Mouse (Mus musculus) CH12.LX (cell line): ENCODE results near the gene Nek11. TPM values are rescaled to one million over a fixed set of nuclear protein-coding genes. Genes with fewer than 3 reads are reported as not detected.

Experiments
- DNase-seq: peaks from one replicate; pipeline ENCODE4 v3.0.0-alpha.2; 2013; ENCODE audit errors: extremely low read depth
- H3K27ac ChIP-seq: 2 replicates; pipeline ENCODE4 v1.5.1; 2012; ENCODE audit warnings: low read depth, mild to moderate bottlenecking, control low read depth, moderate library complexity; ENCODE audit not compliant: insufficient read depth
- H3K27me3 ChIP-seq: replicated peaks from 2 replicates; pipeline ENCODE3; 2012; ENCODE audit warnings: inconsistent platforms
- H3K36me3 ChIP-seq, 2 experiments: replicated peaks in 1 of 2; 2 replicates each; pipeline versions ENCODE3 to v1.6.1; 2012; ENCODE audit warnings: inconsistent platforms in 1 of 2, low read length in 1 of 2, mild to moderate bottlenecking in 1 of 2, mixed read lengths in 1 of 2, moderate library complexity in 1 of 2; ENCODE audit not compliant: control insufficient read depth in 1 of 2, insufficient read depth in 1 of 2
- H3K4me1 ChIP-seq, 2 experiments: 2 replicates each; pipeline ENCODE4 v1.6.1; 2012; ENCODE audit warnings: inconsistent platforms in 1 of 2, moderate library complexity in 1 of 2; ENCODE audit not compliant: insufficient read depth in 2 of 2, control insufficient read depth in 1 of 2
- H3K4me2 ChIP-seq: 2 replicates; pipeline ENCODE4 v1.6.1; 2012; ENCODE audit warnings: low read depth, mild to moderate bottlenecking, control low read depth; ENCODE audit not compliant: poor library complexity, insufficient read depth, severe bottlenecking
- H3K4me3 ChIP-seq, 3 experiments: fragments of 150-350 bp in 1 of 3; sonication (generic) in 1 of 3; replicated peaks in 1 of 3; 2 replicates each; pipeline versions ENCODE3 to v1.5.1; 2011 to 2012; ENCODE audit warnings: low read depth in 2 of 3, low read length in 2 of 3, mild to moderate bottlenecking in 2 of 3, moderate library complexity in 2 of 3, control low read depth in 1 of 3, improper control_type of control experiment in 1 of 3, inconsistent platforms in 1 of 3, mixed read lengths in 1 of 3; ENCODE audit not compliant: poor library complexity in 1 of 3
- H3K79me2 ChIP-seq: replicated peaks from 2 replicates; pipeline ENCODE4 v1.6.1; 2012; ENCODE audit warnings: mild to moderate bottlenecking, moderate library complexity; ENCODE audit not compliant: control insufficient read depth, poor library complexity, insufficient read depth, severe bottlenecking; ENCODE audit errors: extremely low read depth
- H3K9ac ChIP-seq: 2 replicates; pipeline ENCODE4 v1.6.1; 2012; ENCODE audit warnings: low read depth, mild to moderate bottlenecking, control low read depth, moderate library complexity; ENCODE audit not compliant: insufficient read depth
- H3K9me3 ChIP-seq: replicated peaks from 2 replicates; pipeline ENCODE3; 2012; ENCODE audit warnings: low read length, inconsistent platforms, mixed read lengths
- BHLHE40 ChIP-seq: IDR thresholded peaks from 2 replicates; pipeline ENCODE4 v1.6.1; 2011; ENCODE audit warnings: mild to moderate bottlenecking, low read depth, low read length, improper control_type of control experiment
- CHD2 ChIP-seq: IDR thresholded peaks from 2 replicates; pipeline ENCODE4 v1.6.1; 2011; ENCODE audit warnings: low read length, improper control_type of control experiment
- CTCF ChIP-seq, 2 experiments: IDR thresholded peaks in 1 of 2; conservative IDR thresholded peaks in 1 of 2; 2 replicates each; pipeline ENCODE4 v1.5.1; 2011 to 2012; ENCODE audit warnings: low read depth in 2 of 2, low read length in 2 of 2, improper control_type of control experiment in 1 of 2, inconsistent platforms in 1 of 2, mild to moderate bottlenecking in 1 of 2, moderate library complexity in 1 of 2
- E2F4 ChIP-seq: IDR thresholded peaks from 2 replicates; pipeline ENCODE4 v1.6.1; 2011; ENCODE audit warnings: low read depth, low read length, improper control_type of control experiment; ENCODE audit not compliant: insufficient replicate concordance
- ELF1 ChIP-seq: IDR thresholded peaks from 2 replicates; pipeline ENCODE4 v1.6.1; 2014; ENCODE audit warnings: low read depth, mild to moderate bottlenecking, inconsistent platforms, low read length, improper control_type of control experiment
- EP300 ChIP-seq: IDR thresholded peaks from 2 replicates; pipeline ENCODE4 v1.6.1; 2011; ENCODE audit warnings: low read length, improper control_type of control experiment
- ETS1 ChIP-seq: conservative IDR thresholded peaks from 2 replicates; pipeline ENCODE4 v1.6.1; 2012; ENCODE audit warnings: low read depth, mild to moderate bottlenecking, inconsistent platforms, low read length, improper control_type of control experiment, moderate library complexity
- GABPA ChIP-seq: IDR thresholded peaks from 2 replicates; pipeline ENCODE4 v1.6.1; 2012; ENCODE audit warnings: low read depth, low read length, improper control_type of control experiment, inconsistent platforms; ENCODE audit not compliant: insufficient replicate concordance
- IRF4 ChIP-seq: IDR thresholded peaks from 2 replicates; pipeline ENCODE4 v1.6.1; 2014; ENCODE audit warnings: low read depth, mild to moderate bottlenecking, inconsistent platforms, low read length, improper control_type of control experiment
- JUN ChIP-seq: IDR thresholded peaks from 2 replicates; pipeline ENCODE4 v1.6.1; 2011; ENCODE audit warnings: low read depth, mild to moderate bottlenecking, low read length, improper control_type of control experiment, moderate library complexity; ENCODE audit not compliant: insufficient read depth
- JUND ChIP-seq: conservative IDR thresholded peaks from 2 replicates; pipeline ENCODE4 v1.6.1; 2011; ENCODE audit warnings: low read depth, low read length, improper control_type of control experiment
- MAFK ChIP-seq: IDR thresholded peaks from 2 replicates; pipeline ENCODE4 v1.6.1; 2011; ENCODE audit warnings: low read length, improper control_type of control experiment; ENCODE audit not compliant: insufficient replicate concordance
- MAX ChIP-seq: IDR thresholded peaks from 2 replicates; pipeline ENCODE4 v1.6.1; 2011; ENCODE audit warnings: low read length, improper control_type of control experiment
- MAZ ChIP-seq: IDR thresholded peaks from 2 replicates; pipeline ENCODE4 v1.6.1; 2012; ENCODE audit warnings: low read depth, mild to moderate bottlenecking, inconsistent platforms, low read length, improper control_type of control experiment, moderate library complexity
- MEF2A ChIP-seq: IDR thresholded peaks from 2 replicates; pipeline ENCODE4 v1.6.1; 2014; ENCODE audit warnings: low read depth, mild to moderate bottlenecking, inconsistent platforms, low read length, improper control_type of control experiment, borderline replicate concordance
- MXI1 ChIP-seq: IDR thresholded peaks from 2 replicates; pipeline ENCODE4 v1.6.1; 2011; ENCODE audit warnings: mild to moderate bottlenecking, low read depth, low read length, improper control_type of control experiment
- MYC ChIP-seq: IDR thresholded peaks from 2 replicates; pipeline ENCODE4 v1.6.1; 2011; ENCODE audit warnings: low read depth, mild to moderate bottlenecking, improper control_type of control experiment, low read length
- NELFE ChIP-seq: IDR thresholded peaks from 2 replicates; pipeline ENCODE4 v1.6.1; 2011; ENCODE audit warnings: low read depth, low read length, improper control_type of control experiment
- NRF1 ChIP-seq: IDR thresholded peaks from 2 replicates; pipeline ENCODE4 v1.6.1; 2014; ENCODE audit warnings: low read depth, mild to moderate bottlenecking, inconsistent platforms, low read length, improper control_type of control experiment, moderate library complexity
- PAX5 ChIP-seq: IDR thresholded peaks from 2 replicates; pipeline ENCODE4 v1.6.1; 2012; ENCODE audit warnings: low read length, inconsistent platforms, mixed read lengths
- POLR2A ChIP-seq: IDR thresholded peaks from 2 replicates; pipeline ENCODE4 v1.6.1; 2011; ENCODE audit warnings: low read depth, mild to moderate bottlenecking, improper control_type of control experiment, low read length
- POLR2AphosphoS2 ChIP-seq: IDR thresholded peaks from 2 replicates; pipeline ENCODE4 v1.6.1; 2011; ENCODE audit warnings: low read depth, low read length, improper control_type of control experiment
- RAD21 ChIP-seq: IDR thresholded peaks from 2 replicates; pipeline ENCODE4 v1.6.1; 2011; ENCODE audit warnings: low read depth, mild to moderate bottlenecking, low read length, improper control_type of control experiment, moderate library complexity
- RCOR1 ChIP-seq: conservative IDR thresholded peaks from 2 replicates; pipeline ENCODE4 v1.6.1; 2012; ENCODE audit warnings: low read depth, mild to moderate bottlenecking, inconsistent platforms, low read length, improper control_type of control experiment
- SIN3A ChIP-seq: IDR thresholded peaks from 2 replicates; pipeline ENCODE4 v1.6.1; 2012; ENCODE audit warnings: low read length, improper control_type of control experiment, inconsistent platforms
- SMC3 ChIP-seq: IDR thresholded peaks from 2 replicates; pipeline ENCODE4 v1.6.1; 2011; ENCODE audit warnings: low read depth, low read length, improper control_type of control experiment
- TBP ChIP-seq: conservative IDR thresholded peaks from 2 replicates; pipeline ENCODE4 v1.6.1; 2011; ENCODE audit warnings: low read depth, low read length, improper control_type of control experiment
- TCF12 ChIP-seq: IDR thresholded peaks from 2 replicates; pipeline ENCODE4 v1.6.1; 2014; ENCODE audit warnings: low read depth, mild to moderate bottlenecking, inconsistent platforms, low read length, improper control_type of control experiment
- UBTF ChIP-seq: IDR thresholded peaks from 2 replicates; pipeline ENCODE4 v1.6.1; 2012; ENCODE audit warnings: low read depth, mild to moderate bottlenecking, inconsistent platforms, low read length, improper control_type of control experiment, moderate library complexity
- USF1 ChIP-seq: IDR thresholded peaks from 2 replicates; pipeline ENCODE4 v1.6.1; 2014; ENCODE audit warnings: low read depth, mild to moderate bottlenecking, inconsistent platforms, low read length, improper control_type of control experiment
- USF2 ChIP-seq: conservative IDR thresholded peaks from 2 replicates; pipeline ENCODE4 v1.6.1; 2011; ENCODE audit warnings: low read depth, low read length, improper control_type of control experiment
- ZC3H11A ChIP-seq: IDR thresholded peaks from 2 replicates; pipeline ENCODE4 v1.6.1; 2012; ENCODE audit warnings: low read depth, mild to moderate bottlenecking, inconsistent platforms, low read length, improper control_type of control experiment
- ZKSCAN1 ChIP-seq: IDR thresholded peaks from 2 replicates; pipeline ENCODE4 v1.6.1; 2012; ENCODE audit warnings: low read depth, inconsistent platforms, low read length, improper control_type of control experiment, borderline replicate concordance
- ZMIZ1 ChIP-seq: IDR thresholded peaks from 2 replicates; pipeline ENCODE4 v1.6.1; 2012; ENCODE audit warnings: low read depth, mild to moderate bottlenecking, inconsistent platforms, low read length, improper control_type of control experiment
- dilution Hi-C: fragments of 300-500 bp; cut with MboI; formaldehyde crosslinking; loops from 2 replicates; pipeline ENCODE4 v1.14.3; 2020; ENCODE audit warnings: low sequenced_read_pairs; ENCODE audit not compliant: extremely low pct_unique_long_range_greater_than_20kb, extremely low pct_ligation_motif_present
- in situ Hi-C: fragments of 300-500 bp; cut with MboI; formaldehyde crosslinking; loops from 3 replicates; pipeline ENCODE4 v1.14.3; 2019; ENCODE audit warnings: low sequenced_read_pairs, low pct_ligation_motif_present, low pct_unique_long_range_greater_than_20kb, mixed read lengths
- polyA plus RNA-seq: library from polyadenylated mRNA; unstranded; fragments of >175 nt; gene quantifications from 2 replicates; pipeline ENCODE4 v1.2.1, GENCODE M21; 2012; ENCODE audit warnings: low read depth; ENCODE audit not compliant: insufficient read length
- total RNA-seq, 2 experiments: library from RNA; depleted of rRNA; stranded (reverse); fragments of 300-350 nt in 1 of 2; fragments of >200 nt in 1 of 2; gene quantifications; 2 replicates each; pipeline ENCODE4 v1.2.3; 2012 to 2014

Nek11 gene
- total and polyA plus RNA-seq, 3 experiments: 0.17 to 0.32 TPM; not detected in 1

GRCm38 (mm10) chr9:105342994-105343656 lies 52.2 kb downstream of the Nek11 start:
- H3K4me2 ChIP-seq: no peak overlapping the region
- DNase-seq: no peak
- no peaks in the 10 kb centered on the region for H3K4me1 ChIP-seq
- H3K27ac ChIP-seq: no peak overlapping the region
- no peaks in the 10 kb centered on the region for H3K36me3 ChIP-seq
- peaks cover 5% of the 10 kb centered on the region for H3K9me3 ChIP-seq
- dilution Hi-C loops (no loop called here), in situ Hi-C loops (no loop called here)
- H3K27me3 ChIP-seq: no peaks in the 10 kb centered on the region
- H3K79me2 ChIP-seq: no peaks in the 10 kb centered on the region
- no peak overlapping the region for H3K4me3 ChIP-seq
- TF ChIP-seq ZC3H11A (no peak), POLR2A (no peak), JUND (no peak), UBTF (no peak), POLR2AphosphoS2 (no peak), PAX5 (no peak), CHD2 (no peak), RAD21 (no peak), GABPA (no peak), NRF1 (no peak), E2F4 (no peak), MXI1 (no peak), MAFK (no peak), RCOR1 (no peak), ZMIZ1 (no peak), JUN (no peak), USF1 (no peak), ELF1 (no peak), MAX (no peak), NELFE (no peak)
- TF ChIP-seq, all 38 proteins: peak for 0
- H3K9ac ChIP-seq: no peak overlapping the region

- H3K4me2 ChIP-seq: no peak overlapping the region
- no peak for DNase-seq
- no peaks in the 10 kb centered on the region for H3K36me3 ChIP-seq
- dilution Hi-C loops: no loop called here
- H3K9me3 ChIP-seq: peaks cover 5% of the 10 kb centered on the region
- no peak overlapping the region for H3K27ac ChIP-seq
- TF ChIP-seq USF2: no peak
- TF ChIP-seq TCF12: no peak
- no peak for TF ChIP-seq SMC3
- no peak for TF ChIP-seq EP300
- TF ChIP-seq E2F4: no peak
- TF ChIP-seq IRF4: no peak
- no peak for TF ChIP-seq MEF2A
- no peak for TF ChIP-seq ZMIZ1
- TF ChIP-seq MAZ: no peak
- TF ChIP-seq ETS1: no peak
- no peak for TF ChIP-seq MAFK
- TF ChIP-seq NELFE: no peak
- no peak for TF ChIP-seq ZKSCAN1
- TF ChIP-seq SIN3A: no peak
- no peak for TF ChIP-seq BHLHE40
- no peak for TF ChIP-seq CHD2
- TF ChIP-seq TBP: no peak
- TF ChIP-seq CTCF (conservative IDR thresholded peaks at IDR 0.05 in 1 of 2, IDR thresholded peaks at IDR 0.05 in 1 of 2; ENCODE audit: low read depth in 2 of 2, low read length in 2 of 2): no peak
- no peak for TF ChIP-seq MYC
- no peak for TF ChIP-seq USF1
- no peak overlapping the region for H3K4me3 ChIP-seq
- H3K9ac ChIP-seq: no peak overlapping the region
- in situ Hi-C loops: no loop called here
- no peaks in the 10 kb centered on the region for H3K27me3 ChIP-seq
- no peaks in the 10 kb centered on the region for H3K79me2 ChIP-seq
- no peaks in the 10 kb centered on the region for H3K4me1 ChIP-seq
Observed at GRCm38 (mm10) chr9:105342565-105342964, 52.8 kb downstream of the Nek11 start.
